Mouse (Mus musculus): ENCODE measurements at regions not wholly inside any gene's neighbourhood (a gene's known extent, or its start where the extent isn't known, plus 50 kb on each side); places are given as distances from the start of the nearest gene placed in this dataset.
A peak's percentile ranks its signal among the peaks of the same experiment; 100 is the strongest.

GRCm38 (mm10) chr4:9763321-9763720, 1111.0 kb upstream of the 2610301B20Rik start:
- H3K36me3 ChIP-seq (replicated peaks; ENCODE audit: control insufficient read depth, insufficient read depth, low read length) = no peaks in the 10 kb centered on the region
- no peak overlapping the region for H3K4me3 ChIP-seq (ENCODE audit: low read depth, low read length)
- H3K4me2 ChIP-seq (ENCODE audit: low read depth, low read length) = no peak overlapping the region
- no peaks in the 10 kb centered on the region for H3K4me1 ChIP-seq (ENCODE audit: control insufficient read depth, insufficient read depth)
- no peaks in the 10 kb centered on the region for H3K9me3 ChIP-seq (replicated peaks; ENCODE audit: control insufficient read depth, low read length)
- DNase-seq (ENCODE audit: low spot score) (no peak), ATAC-seq (ENCODE audit: insufficient read depth, low read depth) (no peak)
- H3K27me3 ChIP-seq (ENCODE audit: control insufficient read depth, insufficient read depth, low read length) = no peaks in the 10 kb centered on the region
- TF ChIP-seq EP300 (IDR thresholded peaks at IDR 0.05; ENCODE audit: low read depth) (no peak), CTCF (IDR thresholded peaks at IDR 0.05; ENCODE audit: low read depth) (no peak)
- no peak overlapping the region for H3K27ac ChIP-seq (ENCODE audit: low read depth)
- H3K9ac ChIP-seq (replicated peaks; ENCODE audit: low read depth, low read length) = no peak overlapping the region
- WGBS = 40% methylated on average over 1 of the region's 1 CpGs

- no peaks in the 10 kb centered on the region for H3K9me3 ChIP-seq (replicated peaks; ENCODE audit: control insufficient read depth, low read length)
- WGBS = 57% methylated on average over 9 of the region's 9 CpGs
- TF ChIP-seq EP300 (IDR thresholded peaks at IDR 0.05; ENCODE audit: low read depth) = no peak
- TF ChIP-seq CTCF (IDR thresholded peaks at IDR 0.05; ENCODE audit: low read depth) = no peak
- H3K9ac ChIP-seq (replicated peaks; ENCODE audit: low read depth, low read length) = 0 out of 2 replicates have a peak overlapping the region, but pooled peaks have one; percentile 68
- peak; percentile 28 for DNase-seq (ENCODE audit: low spot score)
- H3K4me3 ChIP-seq (ENCODE audit: low read depth, low read length) = peak overlapping the region; percentile 71
- H3K4me2 ChIP-seq (ENCODE audit: low read depth, low read length) = peak overlapping the region; percentile 95
- peak overlapping the region; percentile 84; the same call in 1 of the 2 replicates for H3K27ac ChIP-seq (ENCODE audit: low read depth)
- ATAC-seq (ENCODE audit: insufficient read depth, low read depth) = no peak
- H3K36me3 ChIP-seq (replicated peaks; ENCODE audit: control insufficient read depth, insufficient read depth, low read length) = no peaks in the 10 kb centered on the region
- no peaks in the 10 kb centered on the region for H3K27me3 ChIP-seq (ENCODE audit: control insufficient read depth, insufficient read depth, low read length)
- no peaks in the 10 kb centered on the region for H3K4me1 ChIP-seq (ENCODE audit: control insufficient read depth, insufficient read depth)
These were observed 1104.6 kb upstream of the 2610301B20Rik start for GRCm38 (mm10) chr4:9769633-9770205.

GRCm38 (mm10) chr4:9770372-9771102, 1103.8 kb upstream of the 2610301B20Rik start:
- TF ChIP-seq EP300 (IDR thresholded peaks at IDR 0.05; ENCODE audit: low read depth) = no peak
- peak; percentile 41 for TF ChIP-seq CTCF (IDR thresholded peaks at IDR 0.05; ENCODE audit: low read depth)
- peak overlapping the region; percentile 84 for H3K27ac ChIP-seq (ENCODE audit: low read depth)
- H3K9me3 ChIP-seq (replicated peaks; ENCODE audit: control insufficient read depth, low read length) = no peaks in the 10 kb centered on the region
- H3K9ac ChIP-seq (replicated peaks; ENCODE audit: low read depth, low read length) = peak overlapping the region; percentile 68
- no peaks in the 10 kb centered on the region for H3K36me3 ChIP-seq (replicated peaks; ENCODE audit: control insufficient read depth, insufficient read depth, low read length)
- peak overlapping the region; percentile 95 for H3K4me2 ChIP-seq (ENCODE audit: low read depth, low read length)
- no peaks in the 10 kb centered on the region for H3K4me1 ChIP-seq (ENCODE audit: control insufficient read depth, insufficient read depth)
- 1% methylated on average over 38 of the region's 38 CpGs for WGBS
- no peaks in the 10 kb centered on the region for H3K27me3 ChIP-seq (ENCODE audit: control insufficient read depth, insufficient read depth, low read length)
- ATAC-seq (ENCODE audit: insufficient read depth, low read depth) (peak; percentile 90), DNase-seq (ENCODE audit: low spot score) (peak; percentile 72)
- H3K4me3 ChIP-seq (ENCODE audit: low read depth, low read length) = peak overlapping the region; percentile 71

DNA sequence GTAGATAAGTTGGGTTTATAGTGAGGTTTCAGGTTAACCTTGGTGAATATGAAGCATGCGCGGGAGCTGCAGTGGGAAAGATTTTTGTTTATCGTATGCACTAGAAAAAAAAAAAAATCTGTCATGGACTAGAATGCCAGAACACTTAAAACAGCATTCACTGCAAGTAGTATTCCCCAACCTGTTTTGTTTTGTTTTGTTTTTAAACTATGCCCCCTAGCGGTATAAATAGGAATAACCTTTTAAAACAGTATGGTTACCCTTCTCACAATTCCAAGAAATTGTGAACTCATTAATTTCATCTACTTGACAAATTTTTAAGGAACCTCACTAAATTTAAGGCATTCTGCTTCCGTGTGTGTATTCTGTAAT, 1103.2 kb upstream of the 2610301B20Rik start:
- ATAC-seq (ENCODE audit: insufficient read depth, low read depth) (peak; percentile 66), DNase-seq (ENCODE audit: low spot score) (peak; percentile 75)
- Histone ChIP-seq H3K27ac (ENCODE audit: low read depth) (peak overlapping the region; percentile 84), H3K4me2 (ENCODE audit: low read depth, low read length) (peak overlapping the region; percentile 95), H3K4me1 (ENCODE audit: control insufficient read depth, insufficient read depth) (no peaks in the 10 kb centered on the region), H3K27me3 (ENCODE audit: control insufficient read depth, insufficient read depth, low read length) (no peaks in the 10 kb centered on the region), H3K36me3 (replicated peaks; ENCODE audit: control insufficient read depth, insufficient read depth, low read length) (no peaks in the 10 kb centered on the region), H3K9ac (replicated peaks; ENCODE audit: low read depth, low read length) (peak overlapping the region; percentile 68), H3K4me3 (ENCODE audit: low read depth, low read length) (peak overlapping the region; percentile 71), H3K9me3 (replicated peaks; ENCODE audit: control insufficient read depth, low read length) (no peaks in the 10 kb centered on the region)
- WGBS = 0% methylated on average over 5 of the region's 5 CpGs
- TF ChIP-seq CTCF (IDR thresholded peaks at IDR 0.05; ENCODE audit: low read depth) = peak; percentile 57
- no peak for TF ChIP-seq EP300 (IDR thresholded peaks at IDR 0.05; ENCODE audit: low read depth)

DNA sequence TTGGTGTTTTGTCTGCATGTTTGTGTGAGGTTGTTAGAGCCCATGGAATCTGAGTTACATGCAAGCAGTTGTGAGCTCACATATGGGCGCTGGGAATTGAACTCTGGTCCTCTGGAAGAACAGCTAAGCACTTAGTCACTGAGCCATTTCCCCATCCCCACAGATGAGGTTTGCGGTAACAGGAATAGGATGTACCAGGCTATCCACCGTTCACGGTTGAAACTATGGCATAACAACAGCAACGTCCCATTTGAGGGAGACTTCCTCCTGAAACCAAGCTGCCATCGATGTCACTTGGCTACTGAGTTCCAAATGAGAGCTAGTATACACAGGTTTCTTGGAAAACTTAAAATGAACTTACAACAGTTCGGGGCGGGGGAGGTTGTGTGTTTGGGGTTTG, 1095.9 kb upstream of the 2610301B20Rik start:
- DNase-seq (ENCODE audit: low spot score) (no peak), ATAC-seq (ENCODE audit: insufficient read depth, low read depth) (no peak)
- TF ChIP-seq EP300 (IDR thresholded peaks at IDR 0.05; ENCODE audit: low read depth) = no peak
- no peak for TF ChIP-seq CTCF (IDR thresholded peaks at IDR 0.05; ENCODE audit: low read depth)
- no peaks in the 10 kb centered on the region for H3K36me3 ChIP-seq (replicated peaks; ENCODE audit: control insufficient read depth, insufficient read depth, low read length)
- H3K9me3 ChIP-seq (replicated peaks; ENCODE audit: control insufficient read depth, low read length) = no peaks in the 10 kb centered on the region
- 86% methylated on average over 8 of the region's 8 CpGs for WGBS
- H3K4me3 ChIP-seq (ENCODE audit: low read depth, low read length) = no peak overlapping the region
- no peak overlapping the region for H3K4me2 ChIP-seq (ENCODE audit: low read depth, low read length)
- no peaks in the 10 kb centered on the region for H3K27me3 ChIP-seq (ENCODE audit: control insufficient read depth, insufficient read depth, low read length)
- no peak overlapping the region for H3K27ac ChIP-seq (ENCODE audit: low read depth)
- no peak overlapping the region for H3K9ac ChIP-seq (replicated peaks; ENCODE audit: low read depth, low read length)
- no peaks in the 10 kb centered on the region for H3K4me1 ChIP-seq (ENCODE audit: control insufficient read depth, insufficient read depth)
